Mouse (Mus musculus): ENCODE results near the gene Wdr90. TPM values are rescaled to one million over a fixed set of nuclear protein-coding genes. Genes with fewer than 3 reads are reported as not detected.

The Wdr90 gene
- polyA plus RNA-seq, 2 experiments = 7.5 to 18.1 TPM

DNA sequence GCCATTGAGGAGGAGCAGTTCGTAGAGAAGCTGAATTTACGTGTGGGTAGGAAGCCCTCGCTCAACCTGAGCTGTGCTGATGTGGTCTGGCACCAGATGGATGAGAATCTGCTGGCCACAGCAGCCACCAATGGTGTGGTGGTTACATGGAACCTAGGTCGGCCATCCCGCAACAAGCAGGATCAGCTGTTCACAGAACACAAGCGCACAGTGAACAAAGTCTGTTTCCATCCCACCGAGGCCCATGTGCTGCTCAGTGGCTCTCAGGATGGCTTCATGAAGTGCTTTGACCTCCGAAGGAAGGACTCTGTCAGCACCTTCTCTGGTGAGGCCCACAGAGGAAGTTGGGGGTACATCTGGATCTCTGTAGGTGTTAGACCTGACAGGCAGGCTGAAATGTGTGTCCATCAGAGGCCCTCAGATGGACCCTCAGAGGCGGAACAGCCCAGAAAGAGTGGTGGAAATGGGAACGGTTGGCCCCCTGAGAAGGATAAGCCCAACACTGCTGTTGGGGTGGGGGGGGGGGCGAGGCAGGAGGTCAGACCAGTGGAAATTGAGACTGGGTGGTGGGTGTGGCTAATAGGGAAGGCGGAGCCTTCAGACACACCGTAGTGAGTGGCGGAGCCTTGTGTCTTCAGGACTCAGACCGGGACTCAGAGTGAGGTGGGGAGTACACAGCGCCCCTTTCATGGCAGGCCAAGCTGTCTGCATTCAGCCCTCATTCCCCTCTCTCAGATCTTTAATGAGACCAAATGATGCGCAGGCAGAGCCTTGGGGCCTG, 36.7 kb downstream of the Wdr90 start:
- DNase-seq (ENCODE audit: low read depth in 3 of 3, low spot score in 3 of 3) (no peak), ATAC-seq (ENCODE audit: insufficient read depth) (no peak)
- H3K27me3 ChIP-seq (ENCODE audit: control insufficient read depth, insufficient read depth, low read length) = peaks cover 14% of the 10 kb centered on the region
- no peak for TF ChIP-seq EP300 (IDR thresholded peaks at IDR 0.05; ENCODE audit: low read depth)
- no peak for TF ChIP-seq CTCF (IDR thresholded peaks at IDR 0.05; ENCODE audit: low read depth)
- no peak overlapping the region for H3K27ac ChIP-seq
- H3K9ac ChIP-seq (replicated peaks) = peak overlapping the region; percentile 82
- peaks cover 11 to 15% of the 10 kb centered on the region in 2 experiments; a peak in 3 of 4 replicates for H3K4me1 ChIP-seq (replicated peaks; ENCODE audit: control insufficient read depth in 2 of 2, insufficient read depth in 2 of 2, low read length in 1 of 2)
- H3K4me3 ChIP-seq (ENCODE audit: insufficient read depth in 1 of 2, low read depth in 2 of 2, low read length in 2 of 2) = peak overlapping the region; percentile 77 to 99
- no peaks in the 10 kb centered on the region for H3K9me3 ChIP-seq (ENCODE audit: control insufficient read depth, low read length)
- WGBS (ENCODE audit: insufficient replicate concordance) = 53% methylated on average over 17 of the region's 17 CpGs
- H3K4me2 ChIP-seq (ENCODE audit: low read depth) = peak overlapping the region; percentile 87
- peaks cover 3% of the 10 kb centered on the region for H3K36me3 ChIP-seq (replicated peaks; ENCODE audit: control insufficient read depth, insufficient read depth, low read depth)

GRCm38 (mm10) chr17:25823452-25823851, 37.8 kb downstream of the Wdr90 start, which contains the start of gene Wdr24:
Wdr24 (plus strand) TSS chr17:25823627.
- peak within 1 kb of the TSS; percentile 87 for H3K4me2 ChIP-seq (ENCODE audit: low read depth)
- peak within 1 kb of the TSS; percentile 59 for H3K27ac ChIP-seq
- H3K27me3 ChIP-seq (ENCODE audit: control insufficient read depth, insufficient read depth, low read length) = peaks cover 25% of the 10 kb centered on the region
- no peaks in the 10 kb centered on the region for H3K9me3 ChIP-seq (ENCODE audit: control insufficient read depth, low read length)
- 0% methylated on average over 18 of the region's 18 CpGs for WGBS (ENCODE audit: insufficient replicate concordance)
- peaks cover 11 to 13% of the 10 kb centered on the region in 2 experiments; a peak in 3 of 4 replicates for H3K4me1 ChIP-seq (replicated peaks; ENCODE audit: control insufficient read depth in 2 of 2, insufficient read depth in 2 of 2, low read length in 1 of 2)
- DNase-seq (ENCODE audit: low read depth in 3 of 3, low spot score in 3 of 3) (peak; percentile 81 to 82 (median 81)), ATAC-seq (ENCODE audit: insufficient read depth) (peak; percentile 67)
- H3K9ac ChIP-seq (replicated peaks) = peak within 1 kb of the TSS; percentile 82
- H3K4me3 ChIP-seq (ENCODE audit: insufficient read depth in 1 of 2, low read depth in 2 of 2, low read length in 2 of 2) = peak within 1 kb of the TSS; percentile 77 to 99
- peaks cover 3% of the 10 kb centered on the region for H3K36me3 ChIP-seq (replicated peaks; ENCODE audit: control insufficient read depth, insufficient read depth, low read depth)
- TF ChIP-seq EP300 (IDR thresholded peaks at IDR 0.05; ENCODE audit: low read depth) = no peak
- TF ChIP-seq CTCF (IDR thresholded peaks at IDR 0.05; ENCODE audit: low read depth) = no peak

GRCm38 (mm10) chr17:25818851-25819780, 42.2 kb downstream of the Wdr90 start:
- Histone ChIP-seq H3K27me3 (ENCODE audit: control insufficient read depth, insufficient read depth, low read length) (peaks cover 30% of the 10 kb centered on the region), H3K4me1 (replicated peaks; ENCODE audit: control insufficient read depth in 2 of 2, insufficient read depth in 2 of 2, low read length in 1 of 2) (peaks cover 1 to 5% of the 10 kb centered on the region in 2 experiments; a peak in 3 of 4 replicates), H3K4me3 (ENCODE audit: insufficient read depth in 1 of 2, low read depth in 2 of 2, low read length in 2 of 2) (0 out of 4 replicates have a peak overlapping the region, but pooled peaks of 1 of the 2 experiments have one; percentile 16), H3K9ac (replicated peaks) (no peak overlapping the region), H3K36me3 (replicated peaks; ENCODE audit: control insufficient read depth, insufficient read depth, low read depth) (no peaks in the 10 kb centered on the region), H3K27ac (no peak overlapping the region), H3K9me3 (ENCODE audit: control insufficient read depth, low read length) (no peaks in the 10 kb centered on the region), H3K4me2 (ENCODE audit: low read depth) (peak overlapping the region; percentile 20; the same call in 1 of the 2 replicates)
- no peak for TF ChIP-seq EP300 (IDR thresholded peaks at IDR 0.05; ENCODE audit: low read depth)
- ATAC-seq (ENCODE audit: insufficient read depth) = peak; percentile 44; the same call in 1 of the 2 replicates
- no peak for DNase-seq (ENCODE audit: low read depth in 3 of 3, low spot score in 3 of 3)
- WGBS (ENCODE audit: insufficient replicate concordance) = 6% methylated on average over 46 of the region's 46 CpGs

DNA sequence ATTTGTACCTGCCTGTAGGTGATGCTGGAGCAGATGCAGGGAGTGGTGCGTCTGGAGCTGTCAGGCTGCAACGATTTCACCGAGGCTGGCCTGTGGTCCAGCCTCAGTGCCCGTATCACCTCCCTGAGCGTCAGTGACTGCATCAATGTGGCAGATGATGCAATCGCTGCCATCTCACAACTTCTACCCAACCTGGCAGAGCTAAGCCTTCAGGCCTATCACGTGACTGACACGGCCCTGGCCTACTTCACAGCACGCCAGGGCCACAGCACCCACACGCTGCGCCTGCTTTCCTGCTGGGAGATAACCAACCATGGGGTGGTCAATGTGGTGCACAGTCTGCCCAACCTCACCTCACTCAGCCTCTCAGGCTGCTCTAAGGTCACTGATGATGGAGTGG, 43.6 kb downstream of the Wdr90 start:
- no peak for ATAC-seq (ENCODE audit: insufficient read depth)
- Histone ChIP-seq H3K4me3 (ENCODE audit: insufficient read depth in 1 of 2, low read depth in 2 of 2, low read length in 2 of 2) (no peak overlapping the region), H3K4me2 (ENCODE audit: low read depth) (no peak overlapping the region), H3K27me3 (ENCODE audit: control insufficient read depth, insufficient read depth, low read length) (peaks cover 32% of the 10 kb centered on the region), H3K4me1 (replicated peaks; ENCODE audit: control insufficient read depth in 2 of 2, insufficient read depth in 2 of 2, low read length in 1 of 2) (no peaks in the 10 kb centered on the region; a peak in 1 of 4 replicates), H3K9me3 (ENCODE audit: control insufficient read depth, low read length) (no peaks in the 10 kb centered on the region), H3K9ac (replicated peaks) (no peak overlapping the region), H3K27ac (no peak overlapping the region), H3K36me3 (replicated peaks; ENCODE audit: control insufficient read depth, insufficient read depth, low read depth) (no peaks in the 10 kb centered on the region)
- 70% methylated on average over 11 of the region's 11 CpGs for WGBS (ENCODE audit: insufficient replicate concordance)
- DNase-seq (ENCODE audit: low read depth in 3 of 3, low spot score in 3 of 3) = no peak
- no peak; the same call in 1 of the 2 replicates for TF ChIP-seq CTCF (IDR thresholded peaks at IDR 0.05; ENCODE audit: low read depth)
- no peak for TF ChIP-seq EP300 (IDR thresholded peaks at IDR 0.05; ENCODE audit: low read depth)

Data from liver, embryonic 14.5 days (tissue).